Mouse (Mus musculus): ENCODE measurements at regions not wholly inside any gene's neighbourhood (a gene's known extent, or its start where the extent isn't known, plus 50 kb on each side); places are given as distances from the start of the nearest gene placed in this dataset.

GRCm38 (mm10) chr9:83258986-83259385 lies 112.5 kb upstream of the Hmgn3 start:
- ATAC-seq (no peak), DNase-seq (ENCODE audit: low spot score) (no peak)
- Histone ChIP-seq H3K27me3 (replicated peaks; ENCODE audit: control insufficient read depth, insufficient read depth, low read length) (no peaks in the 10 kb centered on the region), H3K9me3 (replicated peaks; ENCODE audit: control insufficient read depth, low read length) (no peaks in the 10 kb centered on the region), H3K4me3 (ENCODE audit: low read depth, low read length) (no peak overlapping the region), H3K4me2 (ENCODE audit: low read length) (no peak overlapping the region), H3K4me1 (ENCODE audit: control insufficient read depth, insufficient read depth, low read length) (no peaks in the 10 kb centered on the region), H3K27ac (ENCODE audit: low read depth, low read length) (no peak overlapping the region), H3K9ac (ENCODE audit: low read length) (no peak overlapping the region), H3K36me3 (ENCODE audit: control insufficient read depth, insufficient read depth, low read length) (no peaks in the 10 kb centered on the region)
- WGBS: 83% methylated on average over 3 of the region's 3 CpGs

- Histone ChIP-seq H3K9ac (ENCODE audit: low read length) (no peak overlapping the region), H3K9me3 (replicated peaks; ENCODE audit: control insufficient read depth, low read length) (no peaks in the 10 kb centered on the region), H3K4me3 (ENCODE audit: low read depth, low read length) (no peak overlapping the region), H3K4me1 (ENCODE audit: control insufficient read depth, insufficient read depth, low read length) (no peaks in the 10 kb centered on the region), H3K4me2 (ENCODE audit: low read length) (no peak overlapping the region), H3K27me3 (replicated peaks; ENCODE audit: control insufficient read depth, insufficient read depth, low read length) (no peaks in the 10 kb centered on the region), H3K27ac (ENCODE audit: low read depth, low read length) (no peak overlapping the region), H3K36me3 (ENCODE audit: control insufficient read depth, insufficient read depth, low read length) (no peaks in the 10 kb centered on the region)
- WGBS: 82% methylated on average over 3 of the region's 3 CpGs
- ATAC-seq (no peak), DNase-seq (ENCODE audit: low spot score) (no peak)
These were observed 112.0 kb upstream of the Hmgn3 start for GRCm38 (mm10) chr9:83258476-83258875.

GRCm38 (mm10) chr9:83254356-83254755 lies 107.9 kb upstream of the Hmgn3 start:
- Histone ChIP-seq H3K36me3 (ENCODE audit: control insufficient read depth, insufficient read depth, low read length) (no peaks in the 10 kb centered on the region), H3K27me3 (replicated peaks; ENCODE audit: control insufficient read depth, insufficient read depth, low read length) (no peaks in the 10 kb centered on the region), H3K4me3 (ENCODE audit: low read depth, low read length) (no peak overlapping the region), H3K4me1 (ENCODE audit: control insufficient read depth, insufficient read depth, low read length) (no peaks in the 10 kb centered on the region), H3K4me2 (ENCODE audit: low read length) (no peak overlapping the region), H3K9ac (ENCODE audit: low read length) (no peak overlapping the region), H3K27ac (ENCODE audit: low read depth, low read length) (no peak overlapping the region), H3K9me3 (replicated peaks; ENCODE audit: control insufficient read depth, low read length) (no peaks in the 10 kb centered on the region)
- ATAC-seq (no peak), DNase-seq (ENCODE audit: low spot score) (no peak)
- 96% methylated on average over 6 of the region's 6 CpGs for WGBS

- ATAC-seq (no peak), DNase-seq (ENCODE audit: low spot score) (no peak)
- no peaks in the 10 kb centered on the region for H3K27me3 ChIP-seq (replicated peaks; ENCODE audit: control insufficient read depth, insufficient read depth, low read length)
- H3K27ac ChIP-seq (ENCODE audit: low read depth, low read length): no peak overlapping the region
- no peaks in the 10 kb centered on the region for H3K36me3 ChIP-seq (ENCODE audit: control insufficient read depth, insufficient read depth, low read length)
- WGBS: 94% methylated on average over 11 of the region's 11 CpGs
- H3K9ac ChIP-seq (ENCODE audit: low read length): no peak overlapping the region
- H3K4me2 ChIP-seq (ENCODE audit: low read length): no peak overlapping the region
- H3K4me3 ChIP-seq (ENCODE audit: low read depth, low read length): no peak overlapping the region
- H3K9me3 ChIP-seq (replicated peaks; ENCODE audit: control insufficient read depth, low read length): no peaks in the 10 kb centered on the region
- H3K4me1 ChIP-seq (ENCODE audit: control insufficient read depth, insufficient read depth, low read length): no peaks in the 10 kb centered on the region
These were observed 107.3 kb upstream of the Hmgn3 start for GRCm38 (mm10) chr9:83253789-83254188.

GRCm38 (mm10) chr9:83251793-83252192 lies 105.3 kb upstream of the Hmgn3 start:
- no peak overlapping the region for H3K4me3 ChIP-seq (ENCODE audit: low read depth, low read length)
- no peaks in the 10 kb centered on the region for H3K4me1 ChIP-seq (ENCODE audit: control insufficient read depth, insufficient read depth, low read length)

GRCm38 (mm10) chr9:83249871-83250270 lies 103.4 kb upstream of the Hmgn3 start:
- ATAC-seq: no peak
- Histone ChIP-seq H3K36me3 (ENCODE audit: control insufficient read depth, insufficient read depth, low read length) (no peaks in the 10 kb centered on the region), H3K9ac (ENCODE audit: low read length) (no peak overlapping the region), H3K4me1 (ENCODE audit: control insufficient read depth, insufficient read depth, low read length) (no peaks in the 10 kb centered on the region), H3K27ac (ENCODE audit: low read depth, low read length) (no peak overlapping the region), H3K27me3 (replicated peaks; ENCODE audit: control insufficient read depth, insufficient read depth, low read length) (no peaks in the 10 kb centered on the region), H3K9me3 (replicated peaks; ENCODE audit: control insufficient read depth, low read length) (no peaks in the 10 kb centered on the region), H3K4me3 (ENCODE audit: low read depth, low read length) (no peak overlapping the region), H3K4me2 (ENCODE audit: low read length) (no peak overlapping the region)
- DNase-seq (ENCODE audit: low spot score): no peak
- WGBS: 96% methylated on average over 5 of the region's 5 CpGs

More at GRCm38 (mm10) chr9:83251793-83252192, 105.3 kb upstream of the Hmgn3 start:
- Histone ChIP-seq H3K4me2 (ENCODE audit: low read length) (no peak overlapping the region), H3K27me3 (replicated peaks; ENCODE audit: control insufficient read depth, insufficient read depth, low read length) (no peaks in the 10 kb centered on the region), H3K9me3 (replicated peaks; ENCODE audit: control insufficient read depth, low read length) (no peaks in the 10 kb centered on the region), H3K9ac (ENCODE audit: low read length) (no peak overlapping the region), H3K36me3 (ENCODE audit: control insufficient read depth, insufficient read depth, low read length) (no peaks in the 10 kb centered on the region), H3K27ac (ENCODE audit: low read depth, low read length) (no peak overlapping the region)
- DNase-seq (ENCODE audit: low spot score) (no peak), ATAC-seq (no peak)
- WGBS: 29% methylated on average over 5 of the region's 5 CpGs

- ATAC-seq: no peak
- Histone ChIP-seq H3K27me3 (replicated peaks; ENCODE audit: control insufficient read depth, insufficient read depth, low read length) (no peaks in the 10 kb centered on the region), H3K9me3 (replicated peaks; ENCODE audit: control insufficient read depth, low read length) (no peaks in the 10 kb centered on the region), H3K36me3 (ENCODE audit: control insufficient read depth, insufficient read depth, low read length) (no peaks in the 10 kb centered on the region), H3K4me1 (ENCODE audit: control insufficient read depth, insufficient read depth, low read length) (no peaks in the 10 kb centered on the region), H3K9ac (ENCODE audit: low read length) (no peak overlapping the region), H3K4me3 (ENCODE audit: low read depth, low read length) (no peak overlapping the region), H3K27ac (ENCODE audit: low read depth, low read length) (no peak overlapping the region), H3K4me2 (ENCODE audit: low read length) (no peak overlapping the region)
- 84% methylated on average over 2 of the region's 2 CpGs for WGBS
- DNase-seq (ENCODE audit: low spot score): no peak
These were observed 101.8 kb upstream of the Hmgn3 start for GRCm38 (mm10) chr9:83248164-83248730.

GRCm38 (mm10) chr9:83247066-83247668 lies 100.7 kb upstream of the Hmgn3 start:
- Histone ChIP-seq H3K4me2 (ENCODE audit: low read length) (no peak overlapping the region), H3K4me3 (ENCODE audit: low read depth, low read length) (no peak overlapping the region), H3K9me3 (replicated peaks; ENCODE audit: control insufficient read depth, low read length) (no peaks in the 10 kb centered on the region), H3K27me3 (replicated peaks; ENCODE audit: control insufficient read depth, insufficient read depth, low read length) (no peaks in the 10 kb centered on the region), H3K9ac (ENCODE audit: low read length) (no peak overlapping the region), H3K27ac (ENCODE audit: low read depth, low read length) (no peak overlapping the region), H3K36me3 (ENCODE audit: control insufficient read depth, insufficient read depth, low read length) (no peaks in the 10 kb centered on the region), H3K4me1 (ENCODE audit: control insufficient read depth, insufficient read depth, low read length) (no peaks in the 10 kb centered on the region)
- 87% methylated on average over 12 of the region's 12 CpGs for WGBS
- DNase-seq (ENCODE audit: low spot score): no peak
- ATAC-seq: no peak

- Histone ChIP-seq H3K4me3 (ENCODE audit: low read depth, low read length) (no peak overlapping the region), H3K27me3 (replicated peaks; ENCODE audit: control insufficient read depth, insufficient read depth, low read length) (no peaks in the 10 kb centered on the region), H3K36me3 (ENCODE audit: control insufficient read depth, insufficient read depth, low read length) (no peaks in the 10 kb centered on the region), H3K9me3 (replicated peaks; ENCODE audit: control insufficient read depth, low read length) (no peaks in the 10 kb centered on the region), H3K4me2 (ENCODE audit: low read length) (no peak overlapping the region), H3K4me1 (ENCODE audit: control insufficient read depth, insufficient read depth, low read length) (no peaks in the 10 kb centered on the region), H3K9ac (ENCODE audit: low read length) (no peak overlapping the region), H3K27ac (ENCODE audit: low read depth, low read length) (no peak overlapping the region)
- WGBS: 90% methylated on average over 4 of the region's 4 CpGs
- no peak for ATAC-seq
- no peak for DNase-seq (ENCODE audit: low spot score)
These were observed 94.6 kb upstream of the Hmgn3 start for GRCm38 (mm10) chr9:83241119-83241518.
